Mouse (Mus musculus): ENCODE measurements around the gene Dcaf4. TPM values are rescaled to one million over a fixed set of nuclear protein-coding genes. Genes with fewer than 3 reads are reported as not detected.

Dcaf4 gene
- 10 to 100 TPM; 25.5 to 28.4 TPM for total RNA-seq (2021)
- long read RNA-seq, experiment 1, transcript Dcaf4-201 (14 exons, 2,008 nt), result major isoform, 45 of 64 reads
- long read RNA-seq, experiment 1, partial matches to known transcripts, result 1 of 64 reads
- long read RNA-seq, experiment 1, other reads (novel, unspliced or antisense), result 16 of 64 reads
- long read RNA-seq, experiment 2, transcript Dcaf4-201 (14 exons, 2,008 nt), result major isoform, 32 of 53 reads
- long read RNA-seq, experiment 2, partial matches to known transcripts, result 5 of 53 reads
- long read RNA-seq, experiment 2, other reads (novel, unspliced or antisense), result 13 of 53 reads

DNA sequence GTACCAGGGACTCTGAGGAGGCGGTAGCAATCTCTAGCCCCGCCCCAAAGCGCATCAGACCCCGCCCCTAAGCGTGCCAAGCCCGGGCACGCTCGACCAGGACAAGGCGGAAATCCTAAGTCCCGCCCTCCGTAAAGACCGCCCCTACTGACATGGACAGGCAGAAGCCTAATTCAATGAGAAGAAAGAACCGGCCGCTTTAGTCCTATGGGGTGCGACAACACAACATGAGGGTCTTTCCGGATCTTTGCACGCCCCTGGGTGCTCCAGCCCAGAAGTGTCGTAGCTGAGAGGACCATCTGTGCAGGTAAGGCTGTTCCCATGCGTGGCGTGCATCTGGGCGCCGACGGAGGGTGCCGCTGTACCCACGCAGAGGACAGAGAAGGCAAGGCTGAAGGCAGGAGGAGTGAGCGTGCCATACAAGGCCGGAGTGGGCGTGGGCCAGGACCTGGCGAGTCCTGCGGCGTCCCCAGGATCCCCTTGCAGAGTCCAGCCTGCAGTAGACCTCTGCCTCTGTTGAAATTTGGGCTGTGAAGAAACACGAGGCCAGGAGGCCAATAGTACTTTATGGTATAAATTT, at the start of gene Dcaf4:
Gene Dcaf4 (plus strand): TSS at position 156 of the 580 bp plus-strand sequence.
- peak; percentile 89 to 96 for DNase-seq (ENCODE audit: low spot score in 2 of 2)

DNA sequence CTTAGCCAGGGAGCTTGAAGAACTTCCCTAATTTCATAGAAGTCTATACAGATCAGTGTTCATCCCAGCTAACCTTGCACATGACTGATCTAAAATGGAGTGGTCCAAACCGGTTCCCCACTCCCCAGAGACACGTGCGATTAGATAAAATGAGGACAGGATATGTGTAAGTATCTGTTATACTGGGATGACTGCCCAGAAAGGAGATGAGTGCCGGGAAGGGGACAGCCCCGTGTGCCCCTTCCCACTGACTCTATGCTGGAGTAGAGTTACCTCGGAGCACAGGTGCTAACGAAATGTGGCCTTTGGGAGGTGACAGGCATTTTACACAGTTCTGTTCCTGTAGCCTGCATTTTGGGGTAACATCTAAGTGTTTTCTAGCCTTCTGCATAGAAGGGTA, 48.5 kb upstream of the Dcaf4 start:
- no peak for DNase-seq (ENCODE audit: low spot score in 2 of 2)

DNA sequence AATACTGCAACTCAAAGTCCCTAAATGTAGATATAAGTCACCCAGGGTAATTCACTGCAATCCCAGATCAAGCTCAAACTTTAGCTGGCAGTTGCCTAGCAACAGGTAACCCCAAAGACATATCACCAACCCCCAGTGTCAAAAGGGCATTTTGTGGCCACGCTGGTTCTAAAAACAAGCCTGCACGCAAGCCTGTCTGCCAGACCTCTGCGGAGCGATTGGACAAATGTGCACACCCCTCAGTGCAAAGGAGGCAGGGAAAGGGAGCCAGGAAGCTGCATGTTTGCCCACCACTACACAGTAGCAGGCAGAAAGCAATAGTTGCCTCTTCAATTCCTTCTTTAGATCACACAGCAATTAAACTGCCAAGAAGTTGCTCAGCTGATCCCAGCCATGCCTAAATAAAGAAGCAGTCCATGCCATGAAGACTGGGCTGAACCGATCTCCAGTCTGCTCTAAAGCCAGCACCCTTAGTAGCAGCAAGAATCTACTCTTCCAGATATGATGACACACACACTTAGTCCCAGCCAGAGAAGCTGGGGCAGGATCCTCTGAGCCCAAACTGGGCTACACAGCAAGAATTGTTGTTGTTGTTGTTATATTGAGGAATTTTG, 46.2 kb upstream of the Dcaf4 start:
- no peak for DNase-seq (ENCODE audit: low spot score in 2 of 2)

DNA sequence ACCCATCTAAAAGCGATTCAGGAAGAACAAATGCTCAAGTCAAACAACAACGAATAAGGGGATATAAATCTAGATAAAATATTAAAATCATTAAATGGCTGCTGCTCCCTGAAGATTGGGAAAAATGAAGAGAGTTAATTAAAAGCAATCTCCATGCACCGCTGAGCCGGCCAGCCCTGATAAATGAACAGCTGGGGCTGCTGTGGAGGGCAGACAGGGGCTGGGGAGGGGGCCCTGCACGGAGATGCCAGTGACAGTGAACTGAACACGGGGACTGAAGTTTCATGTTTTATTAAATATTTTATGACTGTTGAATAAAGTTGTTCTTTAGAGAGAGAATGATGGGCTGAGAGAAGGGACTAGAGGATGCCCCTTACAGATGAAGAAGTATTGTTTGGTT, 44.8 kb upstream of the Dcaf4 start:
- no peak for DNase-seq (ENCODE audit: low spot score in 2 of 2)

DNA sequence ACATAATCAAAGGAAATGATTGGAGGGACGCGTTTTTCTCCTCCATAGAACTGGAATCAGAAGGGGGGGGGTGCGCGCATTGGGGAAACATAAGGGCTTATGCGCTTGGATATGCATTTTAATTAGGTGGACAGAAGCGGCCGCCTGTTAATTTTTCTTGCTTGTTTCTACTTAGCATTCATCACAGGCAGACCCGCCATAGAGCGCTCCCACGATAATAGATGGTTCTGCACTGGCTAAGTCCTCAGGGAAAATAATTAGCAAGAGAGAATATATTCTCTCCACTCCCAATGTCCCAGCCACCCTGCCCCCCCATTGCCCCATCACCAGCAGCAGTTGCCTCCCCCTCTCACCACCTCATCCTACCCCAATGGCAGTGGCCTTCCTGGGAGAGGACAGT, 44.0 kb upstream of the Dcaf4 start:
- no peak for DNase-seq (ENCODE audit: low spot score in 2 of 2)

DNA sequence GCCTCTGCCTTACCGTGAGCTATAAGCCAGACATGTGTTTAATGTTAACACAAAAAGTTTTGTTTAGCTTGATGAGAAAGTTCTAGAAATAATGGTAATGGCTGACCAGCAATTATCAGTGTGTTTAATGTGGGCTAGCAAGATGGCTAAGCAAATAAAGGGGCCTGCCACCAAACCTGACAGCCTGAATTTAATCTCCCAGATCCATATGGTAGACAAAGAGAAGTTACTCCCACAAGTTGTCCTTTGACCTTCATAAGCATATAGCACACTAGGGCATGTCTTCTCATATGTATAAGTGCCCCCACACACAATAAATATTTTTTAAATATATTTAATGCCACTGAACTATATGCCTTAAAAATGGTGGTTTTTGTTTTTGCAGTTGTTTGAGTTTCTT, 41.1 kb upstream of the Dcaf4 start:
- DNase-seq (ENCODE audit: low spot score in 2 of 2), result no peak

DNA sequence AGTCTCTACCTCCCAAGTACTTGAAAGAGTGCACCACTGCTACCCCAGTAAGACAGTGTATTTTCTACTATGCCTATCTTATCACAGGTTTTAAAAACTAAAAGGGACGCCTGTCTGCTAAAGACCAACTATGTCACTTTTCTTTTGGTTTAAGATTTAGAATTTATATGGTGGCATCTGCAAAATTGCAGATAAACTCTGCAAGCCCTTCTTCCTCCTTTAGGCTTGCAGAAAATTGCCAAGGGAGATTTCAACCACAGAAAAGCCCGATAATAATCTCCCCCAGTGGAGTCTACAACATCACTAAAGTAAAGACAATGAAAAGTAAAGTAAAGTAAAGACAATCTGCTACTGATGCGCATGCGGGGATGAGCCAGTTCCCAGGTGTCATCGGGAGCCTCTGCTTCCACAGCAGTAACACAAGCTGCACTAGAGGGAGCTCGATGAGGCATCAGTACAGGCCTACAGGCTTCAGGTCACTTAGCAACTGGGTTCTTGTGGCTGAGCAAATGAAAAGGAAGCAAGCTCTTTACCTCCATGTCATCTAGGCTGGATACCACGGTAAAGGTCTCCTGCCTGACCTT, 40.4 kb upstream of the Dcaf4 start:
- DNase-seq (ENCODE audit: low spot score in 2 of 2), result no peak

DNA sequence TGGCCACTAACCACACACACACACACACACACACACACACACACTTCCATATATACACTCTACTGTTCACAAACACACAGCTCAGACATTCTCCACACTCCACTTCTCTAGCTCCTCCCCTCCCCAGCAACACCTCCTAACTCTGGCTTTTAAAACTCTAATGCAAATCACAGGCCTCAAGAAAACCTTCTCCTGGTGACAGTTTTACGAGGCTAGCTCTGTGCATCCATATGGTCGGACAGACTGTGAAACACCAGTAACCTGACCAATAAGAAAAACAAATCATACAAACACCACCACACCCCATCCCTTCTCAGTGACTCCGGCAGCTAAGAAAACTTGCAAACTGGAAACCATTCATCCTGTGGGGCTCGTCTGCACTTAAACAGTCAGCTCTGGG, 38.8 kb upstream of the Dcaf4 start:
- DNase-seq (ENCODE audit: low spot score in 2 of 2), result no peak

DNA sequence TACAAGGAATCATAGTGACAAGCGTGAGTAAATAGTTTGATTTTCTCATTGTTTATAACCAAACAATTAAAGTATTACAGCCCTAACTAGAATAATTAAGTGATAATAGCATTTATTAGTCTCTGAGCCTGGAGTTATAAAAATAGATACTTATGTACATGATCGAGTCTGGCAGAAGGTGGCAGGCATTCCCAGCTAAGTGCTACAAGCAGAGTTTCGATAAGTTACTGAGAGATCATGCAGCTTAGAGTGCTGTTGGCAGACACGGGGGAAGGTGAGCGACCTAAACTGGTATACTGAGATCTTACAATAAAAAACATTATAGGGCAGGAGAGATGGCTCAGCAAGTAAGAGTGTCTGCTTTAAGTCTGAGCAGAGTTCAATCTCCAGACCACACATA, 36.6 kb upstream of the Dcaf4 start:
- DNase-seq (ENCODE audit: low spot score in 2 of 2), result no peak

DNA sequence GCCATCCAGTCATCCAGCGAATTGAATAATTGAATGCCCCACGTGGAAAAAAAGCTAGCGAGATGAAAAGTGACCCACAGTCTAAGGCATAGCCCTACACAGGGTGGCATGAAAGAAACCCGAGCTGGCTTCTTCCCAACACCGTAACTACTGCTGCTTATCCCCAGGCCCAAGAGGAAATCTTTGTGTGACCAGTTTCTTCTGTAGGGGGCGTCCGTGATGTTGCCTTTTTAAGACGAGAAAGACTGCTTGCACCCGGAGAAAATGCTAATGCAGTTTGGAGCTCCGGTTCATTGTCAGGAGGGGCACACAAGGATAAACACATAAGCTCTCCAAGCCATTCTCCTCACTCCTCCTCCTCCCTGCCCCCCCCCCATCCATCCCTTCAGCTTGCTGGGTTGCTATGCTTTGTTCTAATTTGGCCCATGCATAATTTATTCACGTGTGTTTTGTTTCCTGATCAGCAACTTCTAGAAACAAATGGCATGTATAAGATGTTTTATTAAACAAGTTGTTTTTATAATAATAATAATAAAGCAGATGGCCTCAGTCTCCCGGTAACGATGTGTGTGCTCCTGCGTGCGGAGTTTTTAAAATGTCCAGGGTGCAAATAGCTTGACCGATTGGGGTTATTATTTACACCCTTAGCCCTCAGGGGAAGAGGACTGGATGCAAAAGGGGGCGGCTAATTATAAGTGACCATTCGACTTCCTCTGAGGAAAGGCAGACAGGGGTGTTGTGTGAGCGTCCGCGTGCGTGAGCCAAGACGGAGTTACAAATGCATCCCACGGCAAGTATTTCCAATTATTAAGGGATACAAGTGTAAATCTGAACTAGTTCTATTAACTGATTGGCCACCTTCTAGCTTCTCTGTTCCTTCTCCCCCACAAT, 35.2 kb upstream of the Dcaf4 start:
- DNase-seq (ENCODE audit: low spot score in 2 of 2), result no peak

DNA sequence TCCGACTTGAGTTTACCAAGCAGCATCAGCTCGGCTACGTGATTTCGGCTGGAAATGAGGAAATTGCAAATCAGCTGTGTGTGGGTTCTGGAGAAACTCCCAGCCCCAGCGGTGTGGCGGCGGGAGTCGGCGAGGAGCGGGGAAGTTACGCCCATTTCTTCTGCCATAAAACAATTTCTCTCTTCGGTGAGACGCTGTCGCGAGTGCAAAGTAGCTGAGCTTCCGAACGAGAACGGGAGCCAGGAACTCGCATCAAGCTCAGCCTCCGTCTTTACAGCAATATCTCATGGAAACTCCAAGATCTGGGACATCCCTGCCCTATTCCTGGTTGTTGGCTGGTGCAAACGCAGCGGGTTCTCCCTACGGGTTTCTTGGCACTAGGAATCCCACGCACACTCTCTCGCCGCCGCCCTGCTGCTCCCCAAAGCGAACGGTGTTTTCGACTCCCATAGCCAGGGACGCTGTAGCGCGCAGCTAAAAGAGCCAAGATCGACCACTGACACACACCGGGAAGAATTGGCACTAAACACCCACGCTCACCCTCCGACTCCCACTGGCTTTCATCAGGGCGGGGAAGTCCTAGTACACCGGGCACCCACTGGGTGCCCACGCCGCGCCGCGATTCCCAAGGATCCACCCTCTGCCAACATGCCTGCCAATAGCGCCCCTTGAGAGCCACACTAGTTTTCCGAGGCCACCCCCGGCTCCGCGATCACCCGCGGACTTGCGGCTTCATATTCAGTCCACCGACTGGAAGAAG, 34.2 kb upstream of the Dcaf4 start:
- peak in 1 of 2 experiments; percentile 14 for DNase-seq (ENCODE audit: low spot score in 2 of 2)

DNA sequence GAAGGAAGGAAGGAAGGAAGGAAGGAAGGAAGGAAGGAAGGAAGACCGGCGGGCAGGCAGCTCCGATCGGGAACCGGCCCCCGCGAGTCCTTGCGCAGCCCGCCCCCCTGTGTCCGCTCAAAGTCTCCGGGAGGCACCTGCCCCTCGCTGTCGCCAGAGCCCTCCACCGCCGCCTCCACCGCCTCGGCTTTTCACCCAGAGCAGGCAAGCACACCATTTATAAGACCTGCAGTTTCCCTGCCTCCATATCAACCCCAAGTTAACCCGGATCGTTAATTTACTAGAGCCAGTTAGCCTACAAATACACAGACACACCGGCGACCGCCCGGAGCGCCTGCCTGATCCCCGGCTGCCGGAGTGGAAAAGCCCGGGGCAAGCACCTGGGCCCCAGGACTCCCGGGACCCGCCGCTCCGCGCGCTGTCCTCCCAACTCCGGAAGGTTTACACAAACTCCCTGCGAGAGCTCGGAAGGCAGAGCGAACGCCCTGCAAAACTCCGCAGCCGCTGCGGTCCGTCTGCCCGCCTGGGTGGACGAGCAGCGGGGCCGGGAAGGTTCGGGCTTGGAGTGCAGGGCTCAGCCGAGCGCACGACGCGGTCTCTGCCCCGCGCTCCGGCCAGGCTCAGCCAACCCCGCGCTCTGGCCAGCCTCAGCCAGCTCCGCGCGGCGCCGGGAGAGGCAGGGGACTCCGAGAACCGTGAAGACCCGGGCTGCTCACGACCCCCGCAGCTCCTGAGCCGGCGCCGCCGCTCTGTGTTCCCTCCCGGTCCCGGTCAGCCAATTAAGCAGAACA, 33.4 kb upstream of the Dcaf4 start:
- peak; percentile 22 to 63 for DNase-seq (ENCODE audit: low spot score in 2 of 2)

DNA sequence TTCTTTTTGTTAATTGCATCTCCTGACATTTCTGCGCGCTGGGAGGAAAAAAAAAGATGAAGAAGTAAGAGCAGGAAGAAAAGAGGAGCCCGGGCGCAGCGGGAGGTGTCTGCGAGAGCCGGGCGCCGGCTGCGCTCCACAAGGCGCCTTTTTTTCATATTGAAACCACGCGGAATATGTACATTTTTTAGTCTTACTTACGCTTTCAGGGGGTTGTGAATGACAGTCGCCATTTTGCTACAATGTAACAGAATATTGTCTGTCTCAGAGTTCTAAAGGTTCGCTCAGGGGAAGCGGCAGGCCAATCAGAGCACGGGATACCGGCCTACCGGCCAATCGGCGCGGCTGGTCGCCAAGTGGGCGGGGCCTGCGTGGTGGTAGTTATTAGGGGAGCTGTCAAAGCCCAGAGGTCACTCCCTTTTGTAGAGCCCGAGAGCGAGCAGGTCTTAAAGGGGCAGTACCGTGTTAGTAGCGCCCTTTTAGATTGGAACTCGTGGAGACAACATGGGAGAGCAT, 32.7 kb upstream of the Dcaf4 start, which contains the start of gene Dpf3:
Gene Dpf3 (minus strand): TSS at position 241 of the 516 bp plus-strand sequence.
- DNase-seq (ENCODE audit: low spot score in 2 of 2), result peak; percentile 99 to 100

DNA sequence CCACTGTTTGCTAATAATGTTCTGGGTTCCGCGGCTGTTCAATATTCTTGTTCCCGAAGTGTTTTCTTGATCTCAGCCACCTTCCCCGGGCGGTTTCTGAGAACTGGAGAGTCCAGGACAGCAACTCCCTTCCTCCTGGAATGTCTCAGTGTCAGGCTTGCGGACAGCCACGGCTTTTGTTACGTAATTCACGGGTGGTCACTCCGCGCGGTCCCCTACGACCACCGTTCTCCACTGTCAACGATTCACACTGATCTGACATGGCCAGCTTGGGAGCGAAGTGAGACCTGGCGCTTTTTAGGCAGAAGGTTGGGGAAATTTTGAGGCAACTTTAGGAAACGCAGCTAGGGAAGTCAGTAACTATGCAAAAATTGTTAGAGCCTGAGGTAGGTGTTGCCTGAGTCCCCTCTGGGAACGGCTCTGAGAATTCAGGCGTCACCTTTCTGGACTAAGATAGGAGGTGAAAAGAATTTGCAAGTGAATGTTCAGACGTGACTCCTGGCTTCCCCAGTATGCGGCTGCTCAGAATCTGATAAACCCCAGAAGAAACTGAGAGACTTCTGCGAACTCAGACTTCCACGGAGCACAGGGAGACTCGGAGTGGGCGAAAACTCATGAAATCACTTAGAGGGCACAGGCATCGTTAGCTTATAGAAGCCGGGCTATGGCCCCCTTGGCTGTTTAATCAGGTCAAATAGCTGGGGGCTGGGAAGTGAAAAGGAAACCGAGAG, 31.9 kb upstream of the Dcaf4 start:
- DNase-seq (ENCODE audit: low spot score in 2 of 2), result no peak

DNA sequence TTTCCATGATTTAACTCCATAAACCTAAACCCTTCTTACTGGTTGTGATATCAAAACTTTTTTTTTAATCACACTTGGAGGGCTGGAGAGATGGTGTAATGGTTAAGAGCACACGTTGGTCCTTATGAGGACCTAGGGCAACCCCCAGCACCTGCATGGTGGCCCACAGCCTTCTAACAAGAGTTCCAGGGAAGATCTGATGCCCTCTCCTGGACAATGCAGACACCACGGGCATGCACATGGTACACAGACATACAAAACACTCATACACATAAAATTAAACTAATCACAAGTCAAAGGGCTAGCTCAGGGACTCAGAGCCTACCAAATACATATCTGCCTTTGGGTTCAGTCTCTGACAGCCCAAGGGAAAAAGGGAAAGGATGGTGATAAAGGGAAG, 30.5 kb upstream of the Dcaf4 start:
- no peak for DNase-seq (ENCODE audit: low spot score in 2 of 2)

DNA sequence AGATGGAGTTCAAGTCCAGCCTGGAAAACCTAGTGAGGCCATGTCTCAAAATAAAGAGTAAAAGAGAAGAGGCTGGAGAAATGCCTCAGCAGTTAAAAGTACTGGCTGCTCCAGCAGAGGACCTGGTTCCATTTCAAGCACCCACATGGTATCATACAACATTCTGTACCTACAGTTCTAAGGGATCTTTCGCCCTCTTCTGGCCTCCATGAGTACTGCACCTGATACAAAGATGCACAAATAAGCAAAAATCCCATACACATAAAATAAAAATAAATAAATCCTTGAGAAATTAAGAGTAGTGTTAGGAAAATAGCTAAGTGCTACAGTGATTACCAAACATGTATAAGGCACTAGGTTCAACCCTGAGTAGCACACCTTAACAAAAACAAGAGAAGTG, 28.7 kb upstream of the Dcaf4 start:
- no peak for DNase-seq (ENCODE audit: low spot score in 2 of 2)

DNA sequence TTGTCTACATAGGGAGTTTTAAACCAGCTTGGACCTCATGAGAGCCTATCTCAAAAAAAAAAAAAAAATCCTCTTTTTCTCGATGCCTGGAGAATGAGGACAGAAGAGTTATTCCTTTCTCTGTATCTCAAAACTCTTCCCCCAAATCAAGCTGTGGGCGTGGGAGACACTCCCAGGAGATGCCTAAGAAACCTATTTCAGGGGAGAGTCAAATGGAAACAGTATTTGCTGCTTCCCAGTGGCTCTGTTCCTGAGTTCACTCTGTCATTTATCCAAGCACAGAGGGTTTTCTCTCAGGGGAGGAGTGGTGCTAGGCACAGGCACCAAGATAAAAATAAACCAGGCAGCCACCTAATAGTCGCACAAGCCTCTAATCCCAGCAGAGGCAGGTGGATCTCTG, 27.5 kb upstream of the Dcaf4 start:
- DNase-seq (ENCODE audit: low spot score in 2 of 2), result no peak

DNA sequence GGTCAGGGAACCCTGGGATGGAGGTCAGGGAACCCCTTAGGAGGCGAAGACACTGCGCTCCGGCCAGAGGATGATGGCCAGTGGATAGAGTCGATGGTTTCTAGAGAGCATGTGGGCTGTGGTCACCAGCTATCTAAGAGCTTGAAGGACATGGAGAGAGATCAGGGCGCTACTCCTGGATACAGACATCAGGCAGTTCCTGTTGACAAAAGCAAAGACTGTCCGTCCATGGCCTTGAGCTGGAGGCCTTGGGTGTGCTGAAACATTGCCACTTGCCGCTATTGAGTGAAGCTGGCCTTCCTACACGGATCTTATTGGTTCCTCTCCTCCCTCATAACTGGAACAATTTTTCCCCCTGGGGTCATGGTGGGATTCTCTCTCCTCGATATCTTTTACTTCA, 26.1 kb upstream of the Dcaf4 start:
- DNase-seq (ENCODE audit: low spot score in 2 of 2), result no peak

Measured in gastrocnemius, postnatal 4 days (tissue).